Mouse (Mus musculus) erythroblast, adult 5-6 weeks (primary cell): ENCODE results near the gene Elp1. TPM values are rescaled to one million over a fixed set of nuclear protein-coding genes. Genes with fewer than 3 reads are reported as not detected.

ENCODE experiments used
- ATAC-seq: replicated peaks from 2 replicates; pipeline ENCODE4 v1.8.0; 2016; ENCODE audit warnings: moderate number of reproducible peaks, mild to moderate bottlenecking, moderate TSS enrichment, inconsistent platforms; ENCODE audit not compliant: poor library complexity, low FRiP score, severe bottlenecking
- total RNA-seq, 2 experiments: library from RNA; stranded (forward) in 1 of 2; stranded (reverse) in 1 of 2; fragments of 150-400 nt in 1 of 2; fragments of 200-764, 138-1000 nt in 1 of 2; gene quantifications; 2 replicates each; pipeline versions ENCODE4 v1.2.3 to v1.2.4; 2015 to 2017; ENCODE audit warnings: low replicate concordance in 2 of 2

Gene Elp1
- total RNA-seq, 2 experiments from 2014 or later, result 11.6 to 25.0 TPM

GRCm38 (mm10) chr4:56791373-56791772 is 10.8 kb downstream of the Elp1 start:
- no peak for ATAC-seq

DNA sequence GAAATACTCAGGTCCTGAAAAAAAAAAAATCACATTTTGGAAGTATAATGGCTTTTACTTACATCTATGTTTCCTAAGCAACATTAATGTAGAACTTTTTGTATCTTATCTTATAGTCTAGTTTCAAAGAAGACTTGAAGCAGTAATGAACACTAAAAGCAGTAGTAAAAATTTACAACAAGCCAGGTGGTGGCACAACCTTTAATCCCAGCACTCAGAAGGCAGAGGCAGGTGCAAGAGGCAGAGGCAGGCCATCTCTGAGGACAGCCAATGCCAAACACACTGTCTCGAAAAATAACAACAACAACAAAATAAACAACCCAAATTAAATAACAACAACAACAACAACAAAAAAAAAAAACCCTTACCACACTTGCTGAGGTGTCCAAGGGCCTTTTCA is 31.1 kb downstream of the Elp1 start:
- ATAC-seq, result no peak

GRCm38 (mm10) chr4:56768913-56769312 is 33.2 kb downstream of the Elp1 start:
- no peak for ATAC-seq

GRCm38 (mm10) chr4:56767861-56768284 is 34.3 kb downstream of the Elp1 start:
- ATAC-seq, result no peak

- ATAC-seq, result no peak
Measured at GRCm38 (mm10) chr4:56757693-56758092, 44.4 kb downstream of the Elp1 start.

DNA sequence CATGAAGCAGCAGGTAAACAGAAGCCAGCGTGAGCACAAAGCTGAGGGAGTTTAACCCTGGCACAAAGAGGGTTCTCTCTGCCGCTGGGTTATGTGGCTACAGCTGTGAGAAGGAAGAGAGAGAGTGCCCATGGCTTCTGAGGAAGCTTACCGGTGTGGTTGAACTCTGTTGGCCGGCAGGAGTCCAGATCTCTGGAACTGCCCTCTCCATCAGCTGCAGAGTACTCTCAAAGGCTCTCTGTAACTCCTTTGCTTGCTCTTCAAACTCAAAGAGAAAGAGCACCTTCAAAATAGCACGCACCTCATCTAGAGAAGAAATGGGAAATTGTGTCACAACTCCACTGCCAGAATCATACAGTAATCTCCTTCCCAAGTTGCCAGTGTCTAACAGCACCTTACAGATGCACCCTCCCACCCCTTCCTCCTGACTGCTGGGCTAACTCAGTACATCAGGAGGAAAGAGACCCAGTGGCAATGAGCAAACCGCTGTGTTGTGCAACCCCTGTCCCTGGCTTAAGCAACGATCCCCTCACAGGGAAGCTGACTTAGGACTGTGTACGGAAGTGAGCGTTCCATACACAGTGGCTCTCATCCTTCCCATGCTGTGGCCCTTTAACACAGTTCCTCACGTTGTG is 45.0 kb downstream of the Elp1 start:
- ATAC-seq, result no peak

GRCm38 (mm10) chr4:56756021-56756420 is 46.1 kb downstream of the Elp1 start:
- no peak for ATAC-seq

- no peak for ATAC-seq
Measured at GRCm38 (mm10) chr4:56747456-56747855, 54.7 kb downstream of the Elp1 start.

DNA sequence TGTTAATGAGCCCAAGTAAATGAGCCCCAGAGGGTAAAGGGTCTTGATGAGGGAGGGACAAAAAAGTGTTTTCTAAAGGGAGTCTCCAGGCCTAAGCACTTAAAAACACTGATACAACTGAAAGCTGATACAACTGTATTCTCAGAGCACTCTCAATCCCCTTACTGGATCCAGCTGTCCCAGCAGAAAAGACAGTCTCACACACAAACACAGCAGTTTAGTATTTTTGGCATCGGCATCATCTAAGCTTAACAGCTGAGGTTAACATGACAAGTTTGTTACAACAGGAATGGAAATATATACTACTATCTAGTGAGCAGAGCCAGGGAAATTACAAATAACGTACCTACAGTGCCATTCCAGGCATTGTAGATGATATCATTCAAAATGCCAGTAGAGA is 55.8 kb downstream of the Elp1 start:
- ATAC-seq, result no peak

DNA sequence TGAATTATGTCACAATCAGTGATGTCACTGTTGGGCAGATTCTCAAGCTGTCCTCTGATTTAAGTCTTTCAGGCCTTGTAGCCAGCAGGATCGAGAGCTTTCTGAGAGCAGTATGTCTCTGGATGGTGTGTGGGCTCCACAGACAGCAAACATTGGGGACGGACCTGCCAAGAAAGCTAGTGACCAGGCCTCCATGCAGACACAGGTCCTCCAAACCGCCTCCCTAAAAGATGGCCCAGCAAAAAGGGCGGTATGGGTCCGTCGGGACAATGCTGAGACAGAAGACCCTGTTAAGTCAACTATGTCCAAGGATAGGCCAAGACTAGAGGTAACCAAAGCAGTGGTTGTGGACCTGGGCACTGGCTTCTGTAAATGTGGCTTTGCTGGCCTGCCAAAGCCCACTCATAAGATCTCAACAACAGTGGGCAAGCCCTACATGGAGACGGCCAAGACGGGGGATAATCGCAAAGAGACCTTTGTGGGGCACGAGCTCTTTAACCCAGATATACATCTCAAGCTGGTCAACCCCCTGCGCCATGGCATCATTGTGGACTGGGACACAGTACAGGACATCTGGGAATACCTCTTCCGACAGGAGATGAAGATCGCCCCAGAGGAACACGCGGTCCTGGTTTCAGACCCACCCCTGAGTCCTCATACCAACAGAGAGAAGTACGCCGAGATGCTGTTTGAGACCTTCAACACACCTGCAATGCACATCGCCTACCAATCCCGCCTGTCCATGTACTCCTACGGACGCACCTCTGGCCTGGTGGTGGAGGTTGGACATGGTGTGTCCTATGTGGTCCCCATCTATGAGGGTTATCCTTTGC is 58.6 kb downstream of the Elp1 start, which contains the start of gene Actl7a:
TSS of gene Actl7a (plus strand) at position 51 of the 833 bp plus-strand sequence.
- ATAC-seq, result no peak

GRCm38 (mm10) chr4:56742698-56743097 is 59.4 kb downstream of the Elp1 start:
- no peak for ATAC-seq

DNA sequence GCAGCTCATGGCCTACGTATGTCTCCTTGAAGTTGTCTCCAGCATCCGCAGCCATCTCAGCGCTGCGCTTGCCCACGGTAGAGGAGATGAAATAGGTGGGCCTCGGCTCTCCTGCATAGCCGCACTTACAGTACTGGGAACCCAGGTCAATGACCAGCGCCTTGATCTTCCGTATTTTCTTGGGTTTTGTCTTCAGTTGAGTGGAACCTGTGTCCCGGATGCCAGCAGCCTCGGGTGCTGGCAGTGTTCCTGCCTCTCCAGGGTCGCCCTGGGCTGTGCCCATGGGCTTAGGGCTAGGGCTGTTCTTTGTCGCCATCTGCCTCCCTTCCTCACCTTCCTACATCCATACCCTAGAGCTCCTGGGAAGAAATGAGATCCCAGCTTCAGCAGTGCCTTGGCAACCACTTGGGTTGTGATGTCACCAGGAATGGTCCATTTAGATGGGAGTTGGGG is 61.1 kb downstream of the Elp1 start, which contains the start of gene Actl7b:
TSS of gene Actl7b (minus strand) at position 403 of the 453 bp plus-strand sequence.
- no peak for ATAC-seq

GRCm38 (mm10) chr4:56740611-56741010 is 61.5 kb downstream of the Elp1 start:
- no peak for ATAC-seq

DNA sequence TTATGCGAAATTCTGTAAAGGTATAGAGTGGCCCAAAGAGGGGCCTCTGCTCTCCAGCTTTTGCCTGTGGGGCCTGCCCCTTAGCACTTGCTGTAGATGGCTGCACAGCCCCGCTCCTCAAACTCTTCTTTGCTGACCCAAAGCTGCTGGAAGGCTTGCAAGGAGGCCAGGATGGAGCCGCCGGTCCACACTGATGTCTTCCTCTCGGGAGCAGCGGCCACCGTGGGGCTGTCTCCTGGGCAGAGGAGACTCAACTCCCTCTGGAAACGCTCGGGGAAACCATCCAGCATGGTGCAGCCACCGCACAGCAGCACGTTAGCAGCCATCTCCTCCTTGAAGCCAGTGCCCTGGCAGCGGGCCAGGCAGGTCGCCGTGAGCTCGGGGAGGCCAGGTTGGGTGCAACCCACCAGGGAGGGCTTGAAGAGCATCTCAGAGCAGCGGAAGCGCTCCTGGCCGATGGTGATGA is 62.1 kb downstream of the Elp1 start, which contains the start of gene Gm26657:
TSS of gene Gm26657 (plus strand) at position 51 of the 466 bp plus-strand sequence.
- no peak for ATAC-seq

GRCm38 (mm10) chr4:56725839-56726238 is 76.3 kb downstream of the Elp1 start:
- ATAC-seq, result no peak

- ATAC-seq, result no peak
Measured at GRCm38 (mm10) chr4:56723237-56723636, 78.9 kb downstream of the Elp1 start.

- ATAC-seq, result no peak
Measured at GRCm38 (mm10) chr4:56722346-56722745, 79.8 kb downstream of the Elp1 start.

DNA sequence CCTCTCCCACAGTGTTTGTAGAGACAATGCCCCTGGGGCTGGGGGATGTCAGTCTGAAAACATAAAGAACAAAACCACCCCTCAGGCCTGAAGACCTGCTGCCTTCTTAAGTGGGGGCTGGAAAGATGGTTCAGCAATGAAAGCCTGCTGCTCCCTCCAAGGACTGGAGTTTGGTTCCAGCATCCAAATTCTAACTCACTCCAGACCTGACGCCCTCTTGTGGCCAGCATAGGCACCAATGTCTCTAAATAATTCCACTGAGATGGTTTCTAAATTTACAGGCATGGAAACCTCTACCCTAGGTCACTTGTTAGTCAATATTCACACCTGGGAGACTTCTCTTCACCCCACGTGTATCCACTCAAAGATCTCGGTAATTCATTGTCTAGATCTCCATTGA is 80.7 kb downstream of the Elp1 start:
- ATAC-seq, result no peak

- ATAC-seq, result no peak
Measured at GRCm38 (mm10) chr4:56720403-56720802, 81.7 kb downstream of the Elp1 start.

- no peak for ATAC-seq
Measured at GRCm38 (mm10) chr4:56719456-56719855, 82.7 kb downstream of the Elp1 start.
